Mouse (Mus musculus) spleen, adult 2 months (tissue): ENCODE measurements around the gene Kif2a.

Source experiments
- CTCF ChIP-seq: fragments of 200-500 bp; IDR thresholded peaks from 2 replicates; pipeline ENCODE4 v1.5.1; 2011; ENCODE audit warnings: mild to moderate bottlenecking, inconsistent platforms; ENCODE audit not compliant: insufficient read depth, insufficient read length, insufficient replicate concordance; ENCODE audit errors: extremely low read depth
- POLR2A ChIP-seq: fragments of 200-500 bp; IDR thresholded peaks from 2 replicates; pipeline ENCODE4 v1.6.1; 2011; ENCODE audit warnings: low read depth, low read length, inconsistent platforms

GRCm38 (mm10) chr13:107013926-107014325 is 8.0 kb downstream of the Kif2a start:
- TF ChIP-seq CTCF (no peak), POLR2A (no peak)
